Mouse (Mus musculus): Measurements from ENCODE around the gene Gpr19.

- TF ChIP-seq CTCF (IDR thresholded peaks at IDR 0.05) (no peak), EP300 (IDR thresholded peaks at IDR 0.05) (no peak)
Observed at GRCm38 (mm10) chr6:134939781-134940180, 41.4 kb upstream of the Gpr19 start.
